Mouse (Mus musculus) layer of hippocampus, adult 11-12 months (tissue): ENCODE measurements around the gene C5ar1.
A peak's percentile ranks its signal among the peaks of the same experiment; 100 is the strongest.
"Not testable (repeated sequence)": the region's sequence is repeated elsewhere in the genome, so short reads cannot be mapped to it uniquely, and the experiment has no call there.

Experiments used
- DNase-seq: peaks from one replicate; pipeline ENCODE4 v3.0.0; 2022; ENCODE audit warnings: low spot score

C5ar1 gene

DNA sequence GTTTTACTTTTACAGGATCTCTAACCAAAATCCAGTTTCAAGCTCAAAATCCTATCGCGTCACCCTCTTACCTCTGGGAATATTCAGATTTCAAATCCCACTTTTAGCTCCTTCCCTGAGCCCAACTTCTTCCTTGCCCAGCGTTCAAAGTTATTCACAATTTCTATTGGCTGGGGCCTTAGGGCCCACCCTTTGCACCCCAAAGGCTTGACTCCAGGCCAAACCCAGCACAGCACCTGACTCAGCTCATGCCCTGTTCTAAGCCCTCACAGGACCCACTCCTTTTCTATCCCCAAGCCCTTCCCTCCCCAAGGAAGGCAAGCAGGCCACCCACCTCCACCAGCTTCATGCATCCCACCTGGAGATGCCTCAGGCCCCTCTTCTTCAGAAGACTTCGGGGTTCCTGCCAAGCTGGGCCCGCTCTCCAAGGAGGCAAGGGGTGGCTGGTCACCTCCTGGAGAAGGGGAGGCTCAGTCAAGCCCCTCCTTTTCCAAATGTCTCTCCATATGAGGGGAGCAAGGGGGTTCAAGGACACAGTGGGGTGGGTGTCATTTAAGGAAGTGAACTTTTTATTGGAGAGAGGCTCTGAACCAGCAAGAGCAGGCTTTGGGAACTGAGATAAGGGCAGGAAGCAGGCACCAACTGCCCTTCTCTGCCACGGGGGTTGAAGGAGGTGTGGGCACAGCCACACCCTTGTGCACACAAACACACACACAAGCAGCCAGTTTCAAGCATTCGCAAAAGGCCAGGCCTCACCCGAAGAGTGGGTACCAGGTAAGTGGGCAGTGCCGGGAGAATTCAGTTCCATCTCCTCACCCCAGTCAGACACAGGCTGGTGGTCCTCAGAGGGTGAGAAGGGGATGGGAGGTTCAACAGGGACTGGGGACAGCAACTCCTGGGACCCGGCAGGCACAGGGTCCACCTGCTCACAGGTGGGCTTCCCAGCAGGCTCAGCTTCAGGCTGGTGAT is 15.9 kb upstream of the C5ar1 start:
- no peak for DNase-seq

DNA sequence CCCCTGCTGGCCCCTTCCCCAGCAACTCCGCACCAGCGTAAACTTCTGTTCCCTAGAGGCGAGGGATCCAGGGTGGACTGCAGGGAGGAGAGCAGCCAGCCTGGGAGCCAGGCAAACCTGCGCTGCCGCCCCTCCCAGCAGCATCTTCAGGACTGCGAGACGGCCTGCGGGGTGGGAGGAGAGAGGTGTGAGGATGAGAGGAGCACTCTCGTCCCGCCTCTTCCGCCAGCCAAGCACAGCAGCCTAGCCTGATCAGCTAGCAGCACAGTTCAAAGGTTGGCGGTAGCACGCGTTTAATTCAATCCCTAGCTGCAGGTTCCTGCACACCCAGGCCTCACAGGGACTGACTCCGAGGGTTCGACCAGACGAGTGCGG is 14.4 kb upstream of the C5ar1 start:
- DNase-seq, result peak; percentile 52

DNA sequence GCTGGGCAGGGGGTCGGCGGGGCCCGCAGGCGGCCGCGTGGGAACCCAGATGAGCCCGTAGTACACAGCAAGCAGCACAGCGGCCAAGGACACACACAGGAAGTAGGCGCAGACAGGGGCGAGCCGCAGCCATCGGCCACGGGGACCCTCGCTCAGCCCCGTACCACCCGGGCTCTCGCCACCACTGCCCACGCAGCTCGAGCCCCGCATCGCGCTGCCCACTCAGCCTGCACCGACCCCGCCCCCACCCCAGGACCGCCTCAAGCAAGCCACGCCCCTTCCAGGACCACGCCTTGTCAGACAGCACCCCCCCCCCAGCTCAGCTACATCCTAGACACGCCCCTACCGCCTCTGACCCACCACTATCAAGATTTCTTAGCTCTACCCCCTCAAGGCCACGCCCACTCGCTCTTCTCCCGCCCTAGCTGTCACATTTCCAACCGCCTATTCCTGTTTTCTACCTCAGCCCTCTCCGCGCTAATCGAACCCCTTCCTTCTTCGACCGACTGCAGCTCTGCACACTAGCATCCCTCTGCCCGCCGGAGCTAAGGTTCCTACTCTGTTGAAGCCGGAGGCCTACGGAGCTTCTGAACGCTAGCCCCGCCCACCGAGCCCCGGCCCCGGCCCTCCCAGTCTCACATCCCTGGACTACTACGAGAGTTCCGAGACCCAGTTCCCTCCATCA is 13.9 kb upstream of the C5ar1 start, which contains the start of gene Inafm1:
TSS of gene Inafm1 (minus strand) at position 537 of the 685 bp plus-strand sequence.
- DNase-seq, result peak; percentile 88

DNA sequence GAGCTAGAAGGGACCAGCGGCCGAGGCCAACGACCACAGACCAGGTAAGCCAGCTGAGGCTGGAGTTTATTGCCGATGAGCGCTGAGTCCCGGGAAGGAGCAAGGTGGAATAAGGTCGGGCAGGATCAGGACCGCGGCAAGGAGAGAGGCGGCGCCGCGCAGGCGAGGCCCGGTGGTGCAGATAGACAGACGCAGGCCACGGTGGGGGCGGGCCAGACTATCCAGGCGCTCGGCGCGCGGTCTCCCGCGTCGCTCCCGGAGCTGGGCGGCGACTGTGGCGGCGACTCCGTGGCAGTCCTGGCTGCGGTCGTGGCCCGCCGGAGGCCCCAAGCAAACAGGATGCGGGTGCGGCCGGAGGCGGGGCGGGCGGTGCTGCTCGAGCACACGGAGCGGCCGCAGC is 13.3 kb upstream of the C5ar1 start:
- DNase-seq, result peak; percentile 72

DNA sequence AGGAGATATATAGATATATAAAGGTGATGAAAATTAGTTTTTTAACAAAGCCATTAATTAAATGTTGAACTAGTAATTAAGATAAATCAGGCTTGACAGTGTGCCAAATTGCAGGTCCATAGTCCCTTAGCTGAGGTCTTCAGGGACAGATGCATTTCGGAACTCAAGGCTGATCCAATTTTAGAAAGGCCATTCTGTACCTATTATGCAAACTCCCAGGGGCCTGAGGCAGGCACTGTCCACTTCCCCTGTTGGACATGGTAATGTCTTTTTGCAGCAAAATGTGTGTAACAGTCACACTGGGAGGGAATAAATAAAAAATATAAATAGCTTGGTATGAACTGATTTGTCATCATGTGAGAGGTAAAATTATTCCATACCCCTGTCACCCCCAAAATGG is 11.8 kb upstream of the C5ar1 start:
- DNase-seq, result no peak

DNA sequence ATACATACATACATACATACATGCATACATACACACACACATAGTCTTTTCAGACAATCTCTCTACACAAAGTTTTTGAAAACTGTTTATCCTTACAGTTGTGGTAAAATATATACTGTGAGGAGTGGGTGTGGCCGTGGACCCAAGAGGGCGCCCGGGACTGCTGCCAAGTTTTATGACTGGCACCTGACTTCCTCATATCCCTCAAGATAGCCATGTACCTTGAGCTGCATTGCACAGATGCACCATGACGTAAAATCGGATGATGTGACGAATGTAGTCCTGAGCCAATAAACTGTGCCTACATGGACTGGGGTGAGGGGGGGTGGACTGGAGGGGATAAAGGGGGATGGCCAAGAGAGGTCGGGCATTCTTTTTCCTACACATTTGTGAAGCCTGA is 7.3 kb upstream of the C5ar1 start:
- DNase-seq, result not testable (repeated sequence)

DNA sequence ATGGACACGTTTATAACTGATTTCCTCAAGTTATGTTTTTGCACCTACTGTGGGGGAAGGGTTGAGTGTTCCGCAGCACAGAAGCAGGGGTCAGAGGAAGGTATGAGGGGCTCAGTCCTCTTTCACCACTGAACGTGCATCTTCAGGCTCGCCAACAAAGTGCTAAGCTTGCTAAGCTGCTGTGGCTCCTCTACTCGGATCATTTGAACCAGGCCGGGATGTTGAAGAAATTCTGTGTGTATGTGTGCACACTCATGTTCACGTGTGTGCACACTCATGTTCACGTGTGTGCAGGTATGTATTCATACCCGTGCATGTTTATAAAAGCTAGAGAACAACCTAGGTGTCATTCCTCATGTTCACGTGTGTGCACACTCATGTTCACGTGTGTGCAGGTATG is 6.5 kb upstream of the C5ar1 start:
- no peak for DNase-seq

DNA sequence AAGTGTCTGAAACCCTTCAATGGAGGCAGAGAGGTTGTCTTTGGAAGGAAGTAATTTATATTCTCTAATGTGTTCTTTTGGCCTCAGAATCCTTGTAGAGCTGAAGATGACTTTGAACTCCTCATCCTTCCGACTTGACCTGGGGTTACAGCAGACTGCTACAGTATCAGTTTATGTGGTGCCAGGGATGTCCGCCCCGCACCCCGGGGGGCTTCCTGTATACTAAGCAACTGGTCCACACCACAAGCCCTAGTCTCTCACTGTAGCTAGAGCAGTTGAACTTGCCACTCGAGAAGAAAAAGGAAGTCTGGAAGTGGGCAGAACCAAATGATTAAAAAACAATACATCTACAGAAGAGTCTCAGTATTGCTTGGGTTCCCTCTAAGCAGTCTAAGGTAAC is 4.5 kb upstream of the C5ar1 start:
- no peak for DNase-seq

DNA sequence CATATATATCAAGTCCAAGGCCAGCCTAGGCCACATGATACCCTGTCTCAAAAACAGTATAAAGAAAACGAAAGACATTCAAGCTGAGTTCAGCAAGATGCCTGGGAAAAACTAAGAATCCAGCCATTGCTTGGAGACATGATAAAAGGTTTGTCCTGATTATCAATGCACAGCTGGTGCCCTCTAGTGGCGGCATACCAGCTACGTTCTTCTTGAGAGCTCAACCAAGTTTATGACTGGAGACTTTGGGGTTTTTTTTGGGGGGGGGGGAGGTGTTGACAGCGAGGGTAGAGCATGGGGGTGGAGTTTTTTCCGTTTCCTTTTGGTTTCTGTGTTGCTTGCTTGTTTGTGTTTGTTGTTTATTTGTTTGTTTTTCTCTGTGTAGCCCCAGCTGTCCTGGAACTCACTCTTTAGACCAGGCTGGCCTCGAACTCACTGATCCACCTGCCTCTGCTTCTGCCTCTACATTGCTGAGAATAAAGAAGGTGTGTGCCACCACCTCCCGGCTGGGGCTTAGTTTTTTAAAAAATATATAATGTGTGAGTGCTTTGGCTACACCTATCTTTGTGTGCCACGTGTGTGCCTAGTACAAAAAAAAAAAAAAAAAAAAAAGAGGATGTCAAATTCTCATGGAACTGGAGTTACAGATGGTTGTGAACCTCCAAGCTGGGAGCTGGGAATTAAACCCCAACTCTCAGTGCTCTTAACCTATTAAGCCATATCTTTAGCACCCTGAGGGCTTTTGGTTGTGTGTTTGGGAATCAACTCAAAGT is 3.9 kb upstream of the C5ar1 start:
- peak; percentile 84 for DNase-seq

DNA sequence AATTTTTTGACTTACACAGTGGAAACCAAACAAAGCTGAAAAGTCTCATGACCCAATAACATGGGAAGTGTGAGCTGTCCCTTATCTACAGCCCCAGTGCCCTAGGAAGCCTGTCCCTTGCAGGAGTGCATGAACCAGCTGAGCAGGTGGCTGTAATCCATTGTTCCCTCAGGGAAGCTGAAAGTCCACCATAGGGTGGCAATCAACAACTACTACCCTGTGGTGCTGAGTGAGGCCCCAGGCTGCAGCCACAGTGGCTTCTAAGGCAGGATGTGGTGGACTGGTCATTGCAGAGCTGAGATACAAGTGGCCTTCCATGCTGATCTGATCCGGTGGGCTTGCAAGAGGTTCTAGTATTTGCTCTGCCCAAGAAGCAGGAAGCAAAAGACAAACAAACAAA is 1.8 kb upstream of the C5ar1 start:
- DNase-seq, result no peak

DNA sequence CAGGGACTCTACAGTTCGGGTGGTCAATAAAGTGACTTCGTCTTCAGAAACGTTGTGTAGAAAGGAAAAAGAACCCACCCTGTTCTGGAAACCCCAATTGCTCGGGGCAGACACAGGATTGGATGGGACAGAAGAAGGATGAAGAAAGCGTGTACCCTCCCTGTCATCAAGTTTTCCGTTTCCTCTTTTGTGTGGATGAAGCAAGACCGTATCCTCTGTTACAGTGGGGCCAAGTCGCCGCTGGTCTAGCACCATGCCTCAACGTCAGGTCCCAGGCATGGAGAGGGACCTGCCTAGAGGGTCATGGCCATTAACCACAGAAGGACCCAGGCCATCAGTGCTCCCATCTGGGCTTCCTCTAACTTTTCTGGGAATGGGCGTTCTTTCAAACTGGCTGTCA is 1.5 kb downstream of the C5ar1 start:
- no peak for DNase-seq

DNA sequence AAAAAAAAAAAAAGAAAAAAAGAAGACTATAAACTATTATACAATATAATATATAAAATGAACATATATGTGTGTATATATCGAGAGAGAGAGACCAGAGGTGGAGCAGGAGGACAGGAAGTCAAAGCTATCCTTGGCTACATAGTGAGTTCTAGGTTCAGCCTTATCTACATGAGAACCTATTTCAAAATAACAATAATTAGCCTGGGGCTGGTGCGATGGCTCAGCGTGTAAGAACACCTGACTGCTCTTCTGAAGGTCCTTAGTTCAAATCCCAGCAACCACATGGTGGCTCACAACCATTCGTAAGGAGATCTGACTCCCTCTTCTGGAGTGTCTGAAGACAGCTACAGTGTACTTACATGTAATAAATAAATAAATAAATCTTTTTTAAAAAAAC is 3.4 kb downstream of the C5ar1 start:
- DNase-seq, result not testable (repeated sequence)

DNA sequence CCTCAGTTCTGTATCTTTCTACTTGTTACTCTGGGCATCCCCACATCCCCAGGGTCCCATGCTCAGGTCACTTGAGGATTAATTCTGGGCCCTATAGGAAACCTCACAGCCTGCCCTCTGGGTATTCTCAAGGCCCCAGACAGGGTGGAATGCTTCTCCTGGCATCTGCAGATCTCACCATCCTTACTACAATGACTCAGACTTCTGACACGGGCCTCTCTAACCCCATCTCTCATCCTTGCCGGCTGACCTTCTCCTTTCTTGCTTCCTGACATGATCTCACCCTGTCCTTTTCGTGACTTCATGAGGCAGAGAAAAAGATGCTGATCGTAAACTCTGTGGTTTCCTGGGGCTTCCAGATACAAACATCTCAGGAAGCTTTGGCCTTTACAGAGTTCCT is 5.1 kb downstream of the C5ar1 start:
- DNase-seq, result no peak

DNA sequence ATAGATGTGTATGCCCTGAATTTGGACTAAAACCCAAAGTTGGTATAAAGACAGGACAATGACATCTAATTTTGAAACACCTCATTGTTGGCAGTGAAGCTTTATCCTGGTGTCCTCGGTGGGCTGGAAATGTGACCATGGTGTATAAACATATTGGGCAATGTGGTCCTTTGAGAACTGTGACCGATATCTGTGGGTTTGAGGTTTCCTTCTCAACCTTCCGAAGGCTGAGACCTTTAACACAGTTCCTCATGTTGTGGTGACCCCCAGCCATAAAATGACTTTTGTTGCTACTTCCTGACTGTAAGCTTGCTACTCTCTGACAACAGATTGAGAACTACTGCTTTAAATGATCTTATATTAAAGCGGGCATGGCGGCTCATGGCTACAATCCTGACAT is 8.7 kb downstream of the C5ar1 start:
- no peak for DNase-seq

DNA sequence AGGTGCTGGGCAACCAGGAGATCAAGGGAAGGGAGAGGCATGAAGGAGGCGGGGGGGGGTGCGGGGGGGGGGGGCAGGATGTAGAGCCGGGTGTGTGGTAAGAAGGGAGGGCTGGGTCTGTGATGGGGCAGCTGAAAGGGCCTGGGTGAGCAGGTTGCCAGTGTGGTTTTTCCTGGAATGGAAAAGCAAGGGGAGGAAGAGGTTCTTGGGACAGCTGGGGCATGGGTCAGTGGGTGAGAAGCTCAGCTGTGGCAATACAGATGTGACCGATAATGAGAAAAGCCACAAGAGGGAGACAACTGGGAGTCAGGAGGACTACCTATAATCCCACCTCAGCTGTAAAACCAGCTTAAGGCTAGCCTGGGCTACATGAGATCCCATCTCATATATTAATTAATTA is 13.4 kb downstream of the C5ar1 start:
- no peak for DNase-seq

DNA sequence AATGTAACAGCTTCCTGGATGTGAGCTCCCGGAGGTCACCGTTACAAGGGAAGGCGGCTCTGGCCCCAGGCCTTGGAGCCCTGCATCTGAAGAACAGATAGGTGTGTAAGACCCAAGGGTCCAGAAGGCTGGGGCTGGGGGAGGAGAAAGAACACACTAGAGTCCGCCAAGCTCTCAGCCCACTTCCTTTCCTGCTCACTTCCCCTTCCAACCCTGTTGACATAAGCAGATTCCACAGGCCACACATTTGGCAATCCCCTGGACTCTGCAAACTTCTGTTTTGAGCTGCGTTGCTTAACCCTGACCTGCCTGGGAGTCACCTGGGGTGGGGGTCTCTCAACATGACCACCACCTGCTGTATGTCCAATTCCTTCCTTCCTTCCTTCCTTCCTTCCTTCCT is 15.3 kb downstream of the C5ar1 start, which contains the start of gene C5ar2:
TSS of gene C5ar2 (minus strand) at position 88 of the 400 bp plus-strand sequence.
- peak; percentile 33 for DNase-seq

DNA sequence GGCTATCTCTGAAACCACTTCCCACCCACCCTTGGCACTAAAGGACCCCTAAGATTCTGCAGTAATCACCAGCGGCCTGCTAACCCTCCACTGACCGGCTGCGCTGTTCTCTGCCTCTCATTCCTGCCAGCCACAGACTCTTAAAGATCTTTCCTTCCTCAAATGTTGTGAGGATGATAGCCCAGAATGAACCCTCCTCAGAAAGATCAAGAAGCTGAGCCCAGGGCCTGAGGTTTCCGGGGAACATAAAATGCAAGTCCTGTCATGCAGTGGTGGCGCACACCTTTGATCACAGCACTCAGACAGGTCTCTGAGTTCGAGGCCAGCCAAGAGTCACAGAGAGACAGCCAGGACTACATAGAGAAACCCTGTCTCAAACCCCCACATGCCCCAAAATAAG is 17.1 kb downstream of the C5ar1 start:
- DNase-seq, result no peak

DNA sequence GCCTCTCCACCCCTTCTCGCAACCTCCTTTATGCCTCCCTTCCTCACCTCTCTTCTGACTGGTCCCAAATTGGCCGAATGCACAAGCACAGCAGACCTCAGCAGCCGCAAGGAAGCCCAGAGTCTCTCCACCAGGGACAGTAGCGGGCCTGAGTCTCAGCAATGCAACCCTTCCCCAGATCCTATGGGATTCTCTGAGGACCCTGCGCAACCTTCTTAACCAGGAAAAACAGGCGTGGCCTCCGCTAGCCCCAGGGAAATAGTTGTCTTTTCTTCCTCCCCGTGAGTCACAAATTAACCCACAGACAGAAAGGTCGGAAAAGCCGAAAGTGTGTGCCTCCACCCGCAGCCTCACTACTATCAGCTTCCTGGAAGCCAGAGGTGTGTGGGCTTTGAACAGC is 17.6 kb downstream of the C5ar1 start:
- no peak for DNase-seq

DNA sequence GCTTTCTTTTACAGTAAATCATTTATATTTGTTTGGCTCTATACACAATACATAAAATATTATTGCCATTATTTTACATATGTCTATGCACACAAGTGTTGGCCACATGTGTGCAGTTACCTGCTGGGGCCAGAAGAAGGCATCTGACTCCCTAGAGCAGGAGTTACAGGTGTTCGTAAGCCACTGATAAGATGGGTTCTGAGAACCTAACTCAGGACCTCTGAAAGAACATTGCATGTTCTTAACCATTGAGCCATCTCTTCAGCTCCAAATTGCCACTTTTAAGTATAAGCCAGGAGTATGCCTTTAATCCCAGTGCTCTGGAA is 18.4 kb downstream of the C5ar1 start:
- no peak for DNase-seq

DNA sequence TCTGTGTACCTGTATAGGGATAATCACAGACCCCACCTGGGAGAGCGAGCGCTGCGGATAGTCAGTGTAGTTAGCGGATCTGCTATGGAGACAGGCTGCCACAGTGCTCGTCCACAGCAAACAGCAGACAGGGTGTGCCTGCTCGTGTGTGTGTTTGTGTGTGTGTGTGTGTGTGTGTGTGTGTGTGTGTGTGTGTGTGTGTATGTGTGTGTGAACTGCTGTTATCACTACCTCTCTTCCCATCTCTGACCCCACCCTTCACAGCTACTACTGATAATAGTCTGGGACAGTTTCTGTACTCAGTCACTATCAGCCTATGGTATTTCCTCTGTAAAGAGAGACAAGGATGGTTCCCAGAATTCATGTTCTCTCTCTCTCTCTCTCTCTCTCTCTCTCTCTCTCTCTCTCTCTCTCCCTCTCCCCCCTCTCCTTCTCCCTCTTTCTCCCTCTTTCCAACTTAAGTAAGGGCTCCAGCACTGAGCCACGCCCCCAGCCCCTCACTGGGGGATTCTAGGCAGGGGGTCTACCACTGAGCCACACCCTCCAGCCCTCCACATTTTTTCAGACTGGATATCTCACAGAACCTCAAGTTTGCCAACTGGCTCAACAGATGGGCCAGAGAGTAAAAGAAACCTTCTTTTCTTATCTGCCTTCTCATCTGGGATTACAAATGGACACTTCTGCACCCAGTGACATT is 18.9 kb downstream of the C5ar1 start:
- no peak for DNase-seq

DNA sequence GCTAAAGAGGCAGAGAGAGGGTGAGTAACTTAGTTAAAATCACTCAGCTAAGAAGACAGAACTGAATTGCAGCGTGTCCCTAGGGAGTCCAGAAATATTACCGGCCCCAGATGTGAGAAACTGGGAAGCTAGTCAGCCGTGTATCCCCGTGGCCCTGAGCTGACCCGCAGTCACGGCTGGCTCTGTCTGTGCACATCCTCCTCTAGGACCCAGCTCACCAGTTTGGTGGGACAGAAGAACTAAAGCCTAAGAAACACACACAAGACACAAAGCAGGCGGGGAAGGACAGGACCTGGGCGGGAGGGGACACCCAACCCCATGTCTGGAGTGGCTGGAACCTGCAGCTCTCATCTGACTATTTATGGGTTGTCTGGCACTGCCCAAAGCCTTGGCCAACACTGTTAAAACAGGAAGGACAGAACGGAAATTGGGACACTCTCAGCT is 19.8 kb downstream of the C5ar1 start:
- DNase-seq, result peak; percentile 31

DNA sequence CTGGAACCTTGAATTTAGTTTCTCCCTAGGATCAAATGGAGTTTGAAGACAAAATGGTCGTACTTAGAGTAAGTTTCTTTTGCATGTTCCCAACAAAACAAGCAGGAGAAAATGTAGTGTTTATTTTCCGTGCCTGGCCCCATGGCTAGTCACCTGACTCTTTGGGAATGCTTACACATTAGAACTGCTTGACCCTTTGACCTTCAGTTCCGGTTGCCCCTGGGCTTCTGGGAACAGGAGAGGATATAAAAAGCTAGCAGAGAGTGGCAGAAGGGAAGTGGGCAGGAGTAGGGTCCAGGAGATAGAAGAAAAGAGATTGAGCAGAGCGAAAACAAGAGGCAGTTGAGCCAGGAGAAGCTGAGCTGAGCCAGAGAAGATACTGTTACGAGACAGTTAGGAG is 29.5 kb downstream of the C5ar1 start:
- DNase-seq, result no peak
